Mouse (Mus musculus) intestine, postnatal 0 days (tissue): ENCODE results near the gene Ugt1a8. TPM values are rescaled to one million over a fixed set of nuclear protein-coding genes. Genes with fewer than 3 reads are reported as not detected.
"Not testable (repeated sequence)": the region's sequence is repeated elsewhere in the genome, so short reads cannot be mapped to it uniquely, and the experiment has no call there.

Experiments
- ATAC-seq: fragments of 200-750 bp; cut with Nextera tagmentation; 2 replicates; pipeline ENCODE4 v1.8.0; 2017; ENCODE audit warnings: mild to moderate bottlenecking, moderate TSS enrichment, moderate library complexity
- H3K27ac ChIP-seq: fragments of 300-500 bp; sonication (generic); 2 replicates; pipeline ENCODE4 v1.5.1; 2014; ENCODE audit warnings: mild to moderate bottlenecking, low read depth, low read length, moderate library complexity
- H3K27me3 ChIP-seq: fragments of 300-500 bp; sonication (generic); replicated peaks from 2 replicates; pipeline ENCODE4 v1.6.1; 2014; ENCODE audit warnings: low read length, mixed read lengths; ENCODE audit not compliant: control insufficient read depth, insufficient read depth
- H3K36me3 ChIP-seq: fragments of 300-500 bp; sonication (generic); 2 replicates; pipeline ENCODE4 v1.6.1; 2014; ENCODE audit warnings: mild to moderate bottlenecking, moderate library complexity; ENCODE audit not compliant: control insufficient read depth, insufficient read depth
- H3K4me1 ChIP-seq: fragments of 300-500 bp; sonication (generic); replicated peaks from 2 replicates; pipeline ENCODE4 v1.6.1; 2014; ENCODE audit warnings: antibody characterized with exemption, low read length, mixed read lengths; ENCODE audit not compliant: control insufficient read depth, insufficient read depth
- H3K4me2 ChIP-seq: fragments of 300-500 bp; sonication (generic); replicated peaks from 2 replicates; pipeline ENCODE4 v1.6.1; 2014; ENCODE audit warnings: low read depth, mild to moderate bottlenecking, moderate library complexity
- H3K4me3 ChIP-seq: fragments of 300-500 bp; sonication (generic); 2 replicates; pipeline ENCODE4 v1.5.1; 2014; ENCODE audit warnings: low read depth, low read length
- H3K9ac ChIP-seq: fragments of 300-500 bp; sonication (generic); 2 replicates; pipeline ENCODE4 v1.6.1; 2014; ENCODE audit warnings: mild to moderate bottlenecking, low read depth, low read length
- H3K9me3 ChIP-seq: fragments of 300-500 bp; sonication (generic); 2 replicates; pipeline ENCODE4 v1.6.1; 2016; ENCODE audit warnings: mixed run types; ENCODE audit not compliant: control insufficient read depth
- CTCF ChIP-seq: sonication (generic); IDR thresholded peaks from 2 replicates; pipeline ENCODE4 v1.5.1; 2016; ENCODE audit warnings: low read depth, mild to moderate bottlenecking, control low read depth, antibody characterized with exemption, moderate library complexity
- WGBS: fragments of 180-500 bp; shearing (Covaris S2); extraction: QIAGEN DNeasy Blood & Tissue Kit; methylation state at CpG from one replicate; pipeline ENCODE4 v1.1.7; 2014; 5-methylcytosine and 5-hydroxymethylcytosine counted together
- polyA plus RNA-seq: library from polyadenylated mRNA; unstranded; fragments of >200 nt; fragmentation: Nextera tagmentation; extraction: Ambion mirVana; gene quantifications from 2 replicates; pipeline ENCODE4 v1.2.1, GENCODE M21; 2015

Gene Ugt1a8
- polyA plus RNA-seq, 1 experiment from 2014 or later = 0.05 TPM

GRCm38 (mm10) chr1:88136646-88137045, 49.0 kb downstream of the Ugt1a8 start:
- no peak overlapping the region for H3K9ac ChIP-seq
- no peak for ATAC-seq
- H3K9me3 ChIP-seq = no peaks in the 10 kb centered on the region
- no peak overlapping the region for H3K27ac ChIP-seq
- no peak for TF ChIP-seq CTCF
- H3K27me3 ChIP-seq = no peaks in the 10 kb centered on the region
- WGBS = 75% methylated on average over 2 of the region's 2 CpGs
- H3K36me3 ChIP-seq = no peaks in the 10 kb centered on the region
- H3K4me3 ChIP-seq = no peak overlapping the region
- H3K4me2 ChIP-seq = no peak overlapping the region
- peaks cover 5% of the 10 kb centered on the region; the same call in 1 of the 2 replicates for H3K4me1 ChIP-seq

GRCm38 (mm10) chr1:88137264-88137663, 49.7 kb downstream of the Ugt1a8 start:
- H3K4me3 ChIP-seq = no peak overlapping the region
- no peak overlapping the region for H3K4me2 ChIP-seq
- no peak overlapping the region for H3K9ac ChIP-seq
- 59% methylated on average over 3 of the region's 3 CpGs for WGBS
- TF ChIP-seq CTCF = no peak
- no peaks in the 10 kb centered on the region for H3K36me3 ChIP-seq
- no peak for ATAC-seq
- H3K27me3 ChIP-seq = no peaks in the 10 kb centered on the region
- no peak overlapping the region for H3K27ac ChIP-seq
- no peaks in the 10 kb centered on the region for H3K9me3 ChIP-seq
- H3K4me1 ChIP-seq = peaks cover 5% of the 10 kb centered on the region; the same call in 1 of the 2 replicates

GRCm38 (mm10) chr1:88138145-88138544, 50.5 kb downstream of the Ugt1a8 start:
- no peaks in the 10 kb centered on the region for H3K27me3 ChIP-seq
- no peak overlapping the region for H3K4me3 ChIP-seq
- ATAC-seq = no peak
- H3K4me2 ChIP-seq = no peak overlapping the region
- peaks cover 5% of the 10 kb centered on the region; the same call in 1 of the 2 replicates for H3K4me1 ChIP-seq
- H3K27ac ChIP-seq = no peak overlapping the region
- 41% methylated on average over 1 of the region's 1 CpGs for WGBS
- H3K36me3 ChIP-seq = no peaks in the 10 kb centered on the region
- no peaks in the 10 kb centered on the region for H3K9me3 ChIP-seq
- no peak for TF ChIP-seq CTCF
- no peak overlapping the region for H3K9ac ChIP-seq

GRCm38 (mm10) chr1:88140492-88140891, 52.9 kb downstream of the Ugt1a8 start:
- not testable (repeated sequence) for H3K4me3 ChIP-seq, H3K27ac ChIP-seq, H3K36me3 ChIP-seq, H3K9ac ChIP-seq, H3K9me3 ChIP-seq, H3K4me2 ChIP-seq, H3K27me3 ChIP-seq, H3K4me1 ChIP-seq
- peak; percentile 72 for ATAC-seq
- WGBS = 29% methylated on average over 1 of the region's 1 CpGs

DNA sequence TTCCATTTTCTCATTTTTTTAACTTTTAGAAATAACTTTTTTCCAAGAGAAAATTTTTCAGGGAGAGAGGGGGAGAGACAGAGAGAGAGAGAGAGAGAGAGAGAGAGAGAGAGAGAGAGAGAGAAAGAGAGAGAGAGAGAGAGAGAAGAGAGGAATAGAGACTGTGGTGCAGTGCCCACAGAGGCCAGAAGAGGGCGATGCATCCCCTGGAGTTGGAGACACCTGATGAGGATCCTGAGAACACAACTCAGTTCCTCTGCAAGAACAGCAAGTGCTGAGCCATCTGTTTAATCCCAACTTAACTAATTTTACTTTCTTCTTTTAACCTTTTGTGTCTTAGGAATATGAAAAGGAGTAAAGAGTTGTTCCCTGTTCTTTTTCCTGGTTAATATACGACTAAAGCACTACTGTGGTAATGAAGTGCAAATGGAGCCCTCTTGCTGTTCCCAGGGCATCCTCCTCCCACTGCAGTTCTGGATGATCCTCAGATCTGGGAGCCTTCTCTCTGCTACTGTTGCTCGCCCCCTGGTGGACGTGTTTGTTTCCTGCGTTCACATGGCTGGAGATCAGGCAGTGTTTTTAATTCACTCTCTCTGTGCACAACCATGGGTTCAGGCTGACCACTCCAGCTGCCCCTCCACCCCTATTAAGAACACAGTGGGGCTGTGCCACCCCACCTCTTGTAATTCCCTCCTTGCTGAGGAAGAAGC, 56.5 kb downstream of the Ugt1a8 start:
- H3K36me3 ChIP-seq, H3K4me3 ChIP-seq, H3K9ac ChIP-seq, H3K27me3 ChIP-seq, H3K4me1 ChIP-seq, H3K9me3 ChIP-seq, H3K27ac ChIP-seq, H3K4me2 ChIP-seq: not testable (repeated sequence)
- peak; percentile 41; the same call in 1 of the 2 replicates for ATAC-seq
- 6% methylated on average over 5 of the region's 5 CpGs for WGBS
- TF ChIP-seq CTCF = peak; percentile 68

DNA sequence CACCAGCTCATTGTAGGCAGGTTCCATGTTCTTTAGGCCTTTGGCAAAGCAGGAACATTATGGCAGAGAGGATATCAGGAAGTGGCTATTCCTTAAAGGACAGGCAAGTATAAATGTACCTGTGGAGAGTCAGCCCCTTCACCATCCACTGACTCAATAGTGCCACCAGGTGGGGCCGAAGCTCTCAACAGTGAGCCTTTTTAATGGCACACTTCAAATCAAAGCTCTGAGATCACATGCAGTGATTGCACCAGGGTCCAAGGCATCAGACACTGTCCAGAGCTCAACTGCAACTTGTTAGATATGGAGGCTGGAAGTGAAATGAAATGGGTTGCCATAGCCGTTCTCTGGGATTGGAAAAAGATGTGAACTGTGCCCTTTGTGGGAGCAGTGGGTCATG, 57.7 kb downstream of the Ugt1a8 start:
- ATAC-seq, H3K4me1 ChIP-seq: not testable (repeated sequence)

More for the DNA sequence above, 57.7 kb downstream of the Ugt1a8 start:
- not testable (repeated sequence) for H3K9me3 ChIP-seq, H3K4me2 ChIP-seq, H3K9ac ChIP-seq, H3K27me3 ChIP-seq, H3K4me3 ChIP-seq, H3K27ac ChIP-seq, H3K36me3 ChIP-seq
- 55% methylated on average over 2 of the region's 2 CpGs for WGBS
- TF ChIP-seq CTCF = peak; percentile 65
